Mouse (Mus musculus) neural tube, embryonic 14.5 days (tissue): ENCODE data around the gene Apela. TPM values are rescaled to one million over a fixed set of nuclear protein-coding genes. Genes with fewer than 3 reads are reported as not detected.

Source experiments
- ATAC-seq: fragments of 200-750 bp; cut with Nextera tagmentation; 2 replicates; pipeline ENCODE4 v1.8.0; 2017; ENCODE audit warnings: low read depth, mild to moderate bottlenecking, moderate TSS enrichment, moderate library complexity
- H3K27ac ChIP-seq: fragments of 300-500 bp; sonication (generic); 2 replicates; pipeline ENCODE4 v1.5.1; 2014; ENCODE audit warnings: low read depth, mild to moderate bottlenecking, control low read depth, low read length, moderate library complexity, mixed read lengths
- H3K27me3 ChIP-seq: fragments of 300-500 bp; sonication (generic); 2 replicates; pipeline ENCODE4 v1.6.1; 2014; ENCODE audit warnings: low read length; ENCODE audit not compliant: control insufficient read depth, insufficient read depth
- H3K36me3 ChIP-seq: fragments of 300-500 bp; sonication (generic); 2 replicates; pipeline ENCODE4 v1.6.1; 2014; ENCODE audit warnings: low read length, mixed read lengths; ENCODE audit not compliant: control insufficient read depth, insufficient read depth
- H3K4me1 ChIP-seq: fragments of 300-500 bp; sonication (generic); 2 replicates; pipeline ENCODE4 v1.6.1; 2014; ENCODE audit warnings: low read length; ENCODE audit not compliant: control insufficient read depth, insufficient read depth
- H3K4me2 ChIP-seq: fragments of 300-500 bp; sonication (generic); 2 replicates; pipeline ENCODE4 v1.6.1; 2014; ENCODE audit warnings: mild to moderate bottlenecking, low read depth, low read length, control low read depth
- H3K4me3 ChIP-seq: fragments of 300-500 bp; sonication (generic); 2 replicates; pipeline ENCODE4 v1.5.1; 2014; ENCODE audit warnings: low read depth, low read length, control low read depth, mixed read lengths
- H3K9ac ChIP-seq: fragments of 300-500 bp; sonication (generic); replicated peaks from 2 replicates; pipeline ENCODE4 v1.6.1; 2014; ENCODE audit warnings: low read depth, mild to moderate bottlenecking, control low read depth, low read length, mixed read lengths
- H3K9me3 ChIP-seq: fragments of 300-500 bp; sonication (generic); 2 replicates; pipeline ENCODE4 v1.6.1; 2016; ENCODE audit warnings: low read length; ENCODE audit not compliant: control insufficient read depth
- WGBS: fragments of 180-500 bp; shearing (Covaris S2); extraction: QIAGEN DNeasy Blood & Tissue Kit; methylation state at CpG from one replicate; pipeline ENCODE4 v1.1.7; 2014; 5-methylcytosine and 5-hydroxymethylcytosine counted together
- polyA plus RNA-seq: library from polyadenylated mRNA; unstranded; fragments of >200 nt; fragmentation: Nextera tagmentation; extraction: Ambion mirVana; gene quantifications from 2 replicates; pipeline ENCODE4 v1.2.1, GENCODE M21; 2014

Gene Apela
- polyA plus RNA-seq: 2.4 and 3.3 TPM in 2 replicates

DNA sequence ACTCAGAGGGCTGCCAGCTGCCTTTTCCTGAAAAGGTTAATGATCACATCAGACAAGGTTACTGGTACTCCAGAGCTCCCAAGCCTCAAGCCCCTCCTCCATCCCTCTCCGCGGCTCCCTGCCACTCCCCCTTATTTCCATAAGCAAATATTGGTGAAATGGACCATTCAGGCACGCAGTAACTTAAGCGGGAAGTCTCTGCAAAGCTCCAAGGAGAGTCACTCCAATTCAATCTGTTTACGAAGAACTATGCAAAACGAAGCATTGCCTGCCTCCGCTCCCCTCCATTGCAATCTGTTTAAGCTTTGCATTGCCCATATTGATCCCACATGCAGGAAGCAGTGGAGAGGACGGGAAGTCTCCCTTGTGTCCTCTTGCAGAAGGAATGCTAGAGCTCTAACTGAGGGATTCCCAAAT, at the start of gene Apela:
Apela (minus strand) TSS at position 220 of the 417 bp plus-strand sequence.
- 3% methylated on average over 8 of the region's 8 CpGs for WGBS
- H3K4me1 ChIP-seq: no peaks in the 10 kb centered on the region
- H3K9me3 ChIP-seq: no peaks in the 10 kb centered on the region
- no peak within 1 kb of the TSS for H3K27ac ChIP-seq
- H3K4me3 ChIP-seq: peak within 1 kb of the TSS; percentile 2
- peak within 1 kb of the TSS; percentile 33 for H3K4me2 ChIP-seq
- H3K9ac ChIP-seq: no peak within 1 kb of the TSS
- H3K36me3 ChIP-seq: no peaks in the 10 kb centered on the region
- H3K27me3 ChIP-seq: no peaks in the 10 kb centered on the region; the same call in 1 of the 2 replicates
- peak; percentile 62; the same call in 1 of the 2 replicates for ATAC-seq

DNA sequence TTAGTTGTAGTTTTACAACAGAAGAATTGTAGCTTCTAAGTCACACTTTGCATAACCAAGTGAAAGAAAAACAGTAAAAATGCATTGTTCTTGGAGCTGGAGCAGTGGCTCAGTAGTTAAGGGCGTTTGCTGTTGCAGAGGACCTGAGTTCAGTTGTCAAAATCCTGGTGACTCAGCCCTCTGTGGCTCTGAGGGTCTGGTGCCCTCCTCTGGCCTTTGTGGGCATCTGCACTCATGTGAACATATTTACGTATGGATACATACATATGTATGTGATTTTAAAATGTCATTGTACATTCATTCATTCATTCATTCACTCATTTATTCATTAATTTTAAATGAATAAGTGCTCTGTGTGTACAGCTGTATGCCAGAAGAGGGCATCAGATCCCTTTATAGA, 48.5 kb upstream of the Apela start:
- no peak for ATAC-seq
- Histone ChIP-seq H3K4me3 (no peak overlapping the region), H3K4me1 (no peaks in the 10 kb centered on the region), H3K36me3 (no peaks in the 10 kb centered on the region), H3K27me3 (no peaks in the 10 kb centered on the region), H3K27ac (no peak overlapping the region), H3K4me2 (no peak overlapping the region), H3K9ac (no peak overlapping the region), H3K9me3 (no peaks in the 10 kb centered on the region)
- 78% methylated on average over 2 of the region's 2 CpGs for WGBS

DNA sequence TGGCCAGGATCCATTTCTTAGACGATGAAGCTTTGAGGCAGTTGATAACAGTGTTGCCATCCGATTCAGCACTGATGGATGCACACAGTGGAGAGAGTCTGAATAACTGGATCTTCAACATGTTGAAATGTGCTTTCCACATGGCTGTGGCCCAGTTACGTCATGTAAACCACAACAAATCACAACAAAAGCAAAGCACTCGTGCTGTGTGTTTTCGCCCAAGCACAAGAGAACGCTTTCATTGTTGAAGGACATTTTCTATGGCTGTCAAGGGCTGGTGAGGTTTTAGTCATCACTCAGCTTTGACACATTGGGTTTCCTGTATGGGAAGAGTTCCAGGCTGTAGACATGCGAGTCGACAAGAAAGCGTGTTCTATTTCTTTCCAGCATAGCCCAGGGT, 43.6 kb upstream of the Apela start:
- 84% methylated on average over 9 of the region's 9 CpGs for WGBS
- ATAC-seq: no peak

DNA sequence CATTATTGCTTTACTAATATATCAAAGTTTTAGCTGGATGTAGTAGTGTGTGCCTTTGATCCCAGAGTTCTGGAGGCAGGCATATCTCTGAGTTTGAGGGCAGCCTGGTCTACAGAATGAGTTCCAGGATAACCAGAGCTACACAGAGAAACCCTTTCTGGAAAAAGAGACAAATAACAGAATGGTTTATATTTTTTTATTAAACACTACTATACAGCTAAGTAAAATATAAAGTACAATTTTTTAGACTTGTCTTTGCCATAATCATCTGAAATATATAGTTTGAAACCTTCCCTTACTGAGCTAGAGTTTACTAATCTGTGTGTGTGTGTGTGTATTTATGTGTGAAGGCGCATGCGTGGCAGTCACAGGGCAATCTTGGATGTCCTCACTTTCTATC, 37.6 kb upstream of the Apela start, which contains the start of gene Gm10663:
Gm10663 (plus strand) TSS at position 301 of the 400 bp plus-strand sequence.
- H3K9me3 ChIP-seq: no peaks in the 10 kb centered on the region
- H3K27ac ChIP-seq: no peak within 1 kb of the TSS
- H3K4me2 ChIP-seq: no peak within 1 kb of the TSS
- H3K4me3 ChIP-seq: no peak within 1 kb of the TSS
- H3K4me1 ChIP-seq: no peaks in the 10 kb centered on the region
- H3K9ac ChIP-seq: no peak within 1 kb of the TSS
- WGBS: 96% methylated on average over 2 of the region's 2 CpGs
- no peak for ATAC-seq
- no peaks in the 10 kb centered on the region for H3K27me3 ChIP-seq
- H3K36me3 ChIP-seq: no peaks in the 10 kb centered on the region

More for the DNA sequence above, 43.6 kb upstream of the Apela start:
- Histone ChIP-seq H3K9ac (no peak overlapping the region), H3K36me3 (no peaks in the 10 kb centered on the region), H3K9me3 (no peaks in the 10 kb centered on the region), H3K4me2 (no peak overlapping the region), H3K4me3 (no peak overlapping the region), H3K27me3 (no peaks in the 10 kb centered on the region), H3K27ac (no peak overlapping the region), H3K4me1 (no peaks in the 10 kb centered on the region)

DNA sequence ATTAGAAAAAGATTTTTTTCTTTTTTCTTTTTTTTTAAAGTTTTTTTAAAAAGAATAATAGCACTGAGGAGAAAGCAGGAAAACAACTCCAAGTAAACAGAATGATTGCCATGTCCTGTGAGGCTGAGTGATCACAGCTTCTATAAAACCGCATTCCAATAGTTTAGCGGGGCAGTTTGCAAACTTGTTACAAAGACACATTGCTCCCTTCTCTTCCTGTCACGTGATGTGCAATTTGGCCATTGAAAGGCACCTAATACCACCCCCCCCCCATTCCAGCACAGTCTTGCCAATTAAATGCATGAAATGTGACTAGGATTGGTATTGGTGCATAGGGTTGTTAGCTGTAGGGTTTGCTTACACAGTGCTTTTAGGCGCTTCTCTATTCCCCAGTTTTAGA, 33.9 kb upstream of the Apela start:
- Histone ChIP-seq H3K4me1 (no peaks in the 10 kb centered on the region), H3K27ac (no peak overlapping the region), H3K27me3 (no peaks in the 10 kb centered on the region), H3K4me3 (no peak overlapping the region), H3K9ac (no peak overlapping the region), H3K9me3 (no peaks in the 10 kb centered on the region), H3K36me3 (no peaks in the 10 kb centered on the region), H3K4me2 (no peak overlapping the region)
- ATAC-seq: no peak
- WGBS: 36% methylated on average over 4 of the region's 4 CpGs

DNA sequence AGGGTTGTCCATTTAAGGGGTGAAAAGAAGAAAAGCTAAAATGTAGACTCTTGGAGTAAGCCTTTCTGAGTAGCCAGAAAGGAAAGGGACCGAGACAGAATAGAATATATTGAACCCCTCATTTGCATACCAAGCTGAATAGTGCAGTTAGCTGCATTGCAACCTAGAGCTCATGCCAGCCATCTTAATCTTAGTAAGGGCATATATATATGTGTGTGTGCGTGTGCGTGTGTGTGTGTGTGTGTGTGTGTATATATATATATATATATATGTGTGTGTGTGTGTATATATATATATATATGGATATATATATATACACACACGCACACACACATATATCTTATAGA, 31.3 kb upstream of the Apela start:
- Histone ChIP-seq H3K9me3 (no peaks in the 10 kb centered on the region), H3K36me3 (no peaks in the 10 kb centered on the region), H3K4me2 (no peak overlapping the region), H3K27me3 (no peaks in the 10 kb centered on the region), H3K4me1 (no peaks in the 10 kb centered on the region), H3K27ac (no peak overlapping the region), H3K4me3 (no peak overlapping the region), H3K9ac (no peak overlapping the region)
- peak; percentile 54; the same call in 1 of the 2 replicates for ATAC-seq
- WGBS: 56% methylated on average over 4 of the region's 4 CpGs

DNA sequence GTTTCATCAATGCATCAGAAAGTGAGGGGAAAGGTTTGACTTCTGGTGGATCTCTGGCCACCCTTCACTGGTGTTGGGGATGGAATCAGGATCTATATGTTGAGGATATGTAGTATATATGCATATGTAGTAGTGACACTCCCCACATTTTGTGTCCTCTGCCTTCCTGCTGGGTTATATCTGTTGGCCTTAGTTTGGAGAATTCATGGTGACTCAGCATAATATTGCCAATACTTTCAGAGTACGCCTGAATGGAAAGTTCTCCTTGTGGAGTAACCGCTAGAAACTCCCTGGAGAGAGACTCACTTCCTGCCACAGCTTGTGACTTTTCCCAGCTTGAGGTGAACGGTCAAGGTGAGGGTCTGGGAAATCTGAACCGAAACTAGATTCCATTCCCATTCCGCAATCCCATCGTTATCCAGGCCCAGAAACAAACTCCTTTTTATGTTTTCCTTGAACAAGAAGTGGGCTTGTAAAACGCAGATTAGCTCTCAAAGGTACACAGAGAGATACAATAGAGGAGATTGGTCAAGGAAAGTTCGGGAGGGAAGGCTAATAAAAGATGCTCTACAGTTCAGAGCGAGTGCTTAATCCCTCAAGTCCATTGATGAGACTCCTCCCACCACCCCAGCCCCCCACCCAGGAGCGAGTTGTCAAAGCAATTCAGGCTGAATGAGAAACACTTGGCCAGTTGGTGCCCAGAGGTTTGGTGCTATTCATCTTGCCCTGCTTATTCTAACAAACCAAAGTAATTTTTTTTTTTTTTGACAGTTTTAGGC, 30.7 kb upstream of the Apela start:
- ATAC-seq: peak; percentile 68; the same call in 1 of the 2 replicates
- Histone ChIP-seq H3K27me3 (no peaks in the 10 kb centered on the region), H3K9ac (no peak overlapping the region), H3K36me3 (no peaks in the 10 kb centered on the region), H3K27ac (no peak overlapping the region), H3K9me3 (no peaks in the 10 kb centered on the region), H3K4me3 (no peak overlapping the region), H3K4me1 (no peaks in the 10 kb centered on the region), H3K4me2 (no peak overlapping the region)
- 17% methylated on average over 10 of the region's 10 CpGs for WGBS

DNA sequence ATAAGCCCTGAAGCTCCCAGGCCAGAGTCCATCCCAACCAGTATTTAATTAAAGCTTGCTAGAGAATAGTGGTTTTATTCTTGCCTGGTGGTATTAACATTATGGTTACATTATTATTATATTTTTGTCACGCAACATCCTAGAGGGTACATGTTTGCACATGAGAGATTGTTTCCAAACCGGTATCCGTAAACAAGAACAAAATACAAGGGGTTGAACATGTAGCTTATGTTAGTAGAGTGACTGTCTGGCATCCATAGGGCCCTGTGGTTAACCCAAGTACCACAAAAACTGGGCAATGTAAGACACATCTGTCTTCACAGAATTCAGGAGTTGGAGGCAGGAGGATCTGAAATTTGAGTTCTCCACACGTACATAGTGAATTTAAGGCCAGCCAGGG, 29.9 kb upstream of the Apela start:
- no peak overlapping the region for H3K4me3 ChIP-seq
- 93% methylated on average over 4 of the region's 4 CpGs for WGBS
- no peak overlapping the region for H3K9ac ChIP-seq

DNA sequence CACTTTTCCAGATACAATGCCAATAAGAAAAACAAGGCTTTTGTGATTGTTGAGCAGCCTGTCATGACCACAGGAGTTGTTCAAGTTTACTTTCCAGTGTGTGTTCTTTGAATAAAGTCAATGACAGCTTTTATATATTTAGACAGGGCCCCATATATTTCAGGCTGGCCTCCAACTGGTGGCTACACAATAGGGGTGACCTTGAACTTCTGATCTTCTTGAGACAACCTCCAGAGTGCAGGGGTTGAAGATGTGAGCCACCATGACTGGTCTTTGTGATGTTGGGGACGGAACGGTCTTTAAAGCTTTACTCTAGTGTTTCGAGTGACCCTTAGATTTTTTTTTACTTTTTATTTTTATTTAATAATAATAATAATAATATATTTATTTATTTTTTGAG, 28.5 kb upstream of the Apela start:
- no peak for ATAC-seq
- Histone ChIP-seq H3K4me2 (no peak overlapping the region), H3K36me3 (no peaks in the 10 kb centered on the region), H3K27me3 (no peaks in the 10 kb centered on the region), H3K9ac (no peak overlapping the region), H3K4me3 (no peak overlapping the region), H3K4me1 (no peaks in the 10 kb centered on the region), H3K9me3 (no peaks in the 10 kb centered on the region), H3K27ac (no peak overlapping the region)
- WGBS: 94% methylated on average over 3 of the region's 3 CpGs

More for the DNA sequence above, 29.9 kb upstream of the Apela start:
- H3K4me2 ChIP-seq: no peak overlapping the region
- H3K4me1 ChIP-seq: no peaks in the 10 kb centered on the region
- H3K36me3 ChIP-seq: no peaks in the 10 kb centered on the region
- no peak overlapping the region for H3K27ac ChIP-seq
- H3K27me3 ChIP-seq: no peaks in the 10 kb centered on the region
- no peak for ATAC-seq
- no peaks in the 10 kb centered on the region for H3K9me3 ChIP-seq
